Mouse (Mus musculus) adipocyte (in vitro differentiated cells): ENCODE results near the gene Fbxo41.
A peak's percentile ranks its signal among the peaks of the same experiment; 100 is the strongest.

ENCODE experiments used
- DNase-seq: peaks from one replicate; pipeline ENCODE4 v3.0.0-alpha.2; 2016; ENCODE audit warnings: low spot score

Gene Fbxo41

GRCm38 (mm10) chr6:85502911-85503250, at the start of gene Fbxo41:
Fbxo41 (minus strand) TSS chr6:85502994.
- no peak for DNase-seq

GRCm38 (mm10) chr6:85547642-85548041, 44.8 kb upstream of the Fbxo41 start:
- DNase-seq = no peak

DNA sequence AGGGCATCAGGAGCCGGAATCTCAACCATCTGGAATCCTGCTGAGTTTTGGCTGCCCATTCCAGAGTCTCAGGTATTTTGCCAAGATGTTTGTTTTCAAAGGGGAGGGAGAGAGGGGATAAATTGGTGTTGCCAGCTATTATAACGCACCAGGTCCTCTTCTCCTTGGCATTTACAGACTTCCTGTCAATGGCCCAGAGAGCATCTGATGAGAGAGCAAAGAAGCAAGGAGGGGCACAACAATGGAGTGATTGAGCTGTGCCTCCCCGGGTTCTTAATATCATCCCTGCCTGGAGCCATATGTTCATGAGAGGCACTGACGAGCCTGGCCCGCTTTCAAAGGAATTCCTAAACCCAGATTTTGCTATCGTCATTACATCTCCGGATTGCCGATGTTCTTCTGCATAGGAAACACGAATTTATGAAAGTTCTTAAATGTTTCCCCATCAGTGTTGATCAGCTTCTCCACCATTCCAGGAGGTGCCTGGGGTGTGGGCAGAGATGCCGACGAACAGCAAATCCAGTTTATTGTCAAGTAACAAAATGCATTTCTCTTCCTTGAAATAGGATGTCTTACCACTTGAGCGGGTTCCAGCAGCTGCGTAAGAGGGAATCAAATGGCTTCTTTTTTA, 41.6 kb upstream of the Fbxo41 start:
- no peak for DNase-seq

DNA sequence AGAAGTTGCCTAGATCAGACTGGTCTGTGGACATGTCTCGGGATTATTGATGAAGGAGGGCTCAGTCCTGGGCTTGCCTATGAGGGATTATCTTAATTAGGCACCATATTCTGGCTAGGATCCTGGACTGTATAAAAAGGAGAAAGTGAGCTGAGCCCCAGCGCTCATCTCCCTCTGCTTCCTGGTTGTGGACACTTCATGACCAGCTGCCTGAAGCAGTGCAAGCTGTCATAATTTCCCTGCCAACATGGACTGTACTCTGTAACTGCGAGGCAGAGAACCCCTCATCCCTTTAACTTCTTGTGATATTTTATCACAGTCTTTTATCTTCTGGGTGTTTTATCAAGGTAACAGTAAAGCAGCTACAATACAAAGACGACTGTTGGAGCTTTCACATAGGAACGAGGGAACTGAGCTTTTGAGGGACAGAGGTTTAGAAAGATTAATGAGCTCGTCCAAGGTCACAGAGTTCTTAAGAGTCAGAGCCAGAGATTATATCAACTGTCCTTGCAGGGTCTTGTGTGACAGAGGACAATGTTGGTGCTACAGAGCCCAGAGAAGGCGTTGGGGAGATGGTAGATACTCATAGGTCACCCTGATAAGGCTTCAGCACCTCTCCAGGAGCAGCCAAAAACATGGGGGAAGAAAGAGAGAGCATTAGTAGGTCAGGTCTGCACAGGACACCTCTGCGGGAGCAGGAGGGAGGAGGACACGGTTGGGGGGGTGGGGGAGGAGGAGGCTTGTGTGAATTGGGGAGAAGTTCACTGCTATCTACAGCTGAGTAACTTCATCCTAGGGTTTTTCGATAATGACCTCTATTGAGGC, 40.8 kb upstream of the Fbxo41 start:
- DNase-seq = no peak

DNA sequence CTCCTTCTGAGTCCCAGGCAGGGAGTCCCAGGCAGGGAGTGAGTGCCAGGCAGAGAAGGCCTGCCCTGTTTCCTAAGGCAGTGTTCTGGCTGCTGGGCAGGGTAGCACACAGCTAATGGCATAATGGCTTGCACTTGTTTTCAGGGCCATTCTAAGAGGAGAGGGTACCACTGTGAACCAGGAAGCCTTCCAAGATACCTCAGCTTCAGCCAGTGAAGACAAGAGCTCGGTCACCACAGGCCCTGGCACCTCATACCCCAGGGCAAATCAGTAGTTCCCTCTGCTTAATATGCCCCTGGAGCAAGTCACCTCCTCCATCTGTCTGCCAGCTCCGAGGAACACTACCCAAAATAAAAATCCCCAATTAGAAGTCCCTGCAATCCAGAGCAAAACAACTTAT, 20.0 kb upstream of the Fbxo41 start:
- DNase-seq = no peak

- DNase-seq = no peak
These were observed 19.2 kb upstream of the Fbxo41 start for GRCm38 (mm10) chr6:85522026-85522425.

- DNase-seq = no peak
These were observed 15.4 kb upstream of the Fbxo41 start for GRCm38 (mm10) chr6:85518091-85518693.

DNA sequence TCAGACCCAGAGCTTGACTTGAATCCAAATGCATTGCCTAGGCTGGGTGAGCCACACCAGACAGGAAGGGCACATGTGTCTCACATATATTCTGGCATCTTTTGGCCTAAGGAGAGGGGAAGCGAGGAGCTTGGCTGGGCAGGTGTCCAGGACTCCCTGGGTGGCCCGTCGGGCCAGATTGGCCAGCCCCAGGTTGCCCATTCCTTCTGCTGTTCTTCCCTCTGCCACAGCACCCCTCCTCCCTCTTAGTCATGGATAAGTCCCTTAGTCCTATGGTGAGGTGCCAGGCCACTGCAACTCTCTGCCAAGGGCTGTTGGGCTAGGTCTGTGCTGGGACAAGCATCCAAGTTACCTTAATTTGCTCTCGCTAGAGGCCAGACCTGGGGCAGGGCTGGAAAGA, 13.1 kb upstream of the Fbxo41 start:
- DNase-seq = no peak

DNA sequence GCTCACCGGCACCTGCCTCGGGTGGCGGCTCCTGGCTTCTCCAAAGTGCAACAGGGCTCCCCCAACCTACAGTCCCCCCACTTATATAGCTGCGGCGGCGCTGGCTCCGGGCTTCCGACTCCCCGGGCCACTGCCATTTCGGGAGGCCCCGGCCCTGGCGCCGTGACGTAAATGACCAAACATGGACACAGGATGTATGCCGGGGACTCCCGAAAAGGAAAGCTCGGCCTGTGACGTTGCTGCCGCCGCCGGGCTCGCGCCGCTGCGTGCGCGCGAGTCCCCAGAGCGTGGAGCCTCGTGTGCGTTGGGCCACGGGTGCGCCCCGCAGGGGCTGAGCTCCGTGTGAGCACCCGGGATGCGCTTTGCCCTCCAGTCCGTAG, 10.7 kb upstream of the Fbxo41 start, which contains the start of gene Egr4:
Egr4 (minus strand) TSS at position 59 of the 380 bp plus-strand sequence.
- no peak for DNase-seq

DNA sequence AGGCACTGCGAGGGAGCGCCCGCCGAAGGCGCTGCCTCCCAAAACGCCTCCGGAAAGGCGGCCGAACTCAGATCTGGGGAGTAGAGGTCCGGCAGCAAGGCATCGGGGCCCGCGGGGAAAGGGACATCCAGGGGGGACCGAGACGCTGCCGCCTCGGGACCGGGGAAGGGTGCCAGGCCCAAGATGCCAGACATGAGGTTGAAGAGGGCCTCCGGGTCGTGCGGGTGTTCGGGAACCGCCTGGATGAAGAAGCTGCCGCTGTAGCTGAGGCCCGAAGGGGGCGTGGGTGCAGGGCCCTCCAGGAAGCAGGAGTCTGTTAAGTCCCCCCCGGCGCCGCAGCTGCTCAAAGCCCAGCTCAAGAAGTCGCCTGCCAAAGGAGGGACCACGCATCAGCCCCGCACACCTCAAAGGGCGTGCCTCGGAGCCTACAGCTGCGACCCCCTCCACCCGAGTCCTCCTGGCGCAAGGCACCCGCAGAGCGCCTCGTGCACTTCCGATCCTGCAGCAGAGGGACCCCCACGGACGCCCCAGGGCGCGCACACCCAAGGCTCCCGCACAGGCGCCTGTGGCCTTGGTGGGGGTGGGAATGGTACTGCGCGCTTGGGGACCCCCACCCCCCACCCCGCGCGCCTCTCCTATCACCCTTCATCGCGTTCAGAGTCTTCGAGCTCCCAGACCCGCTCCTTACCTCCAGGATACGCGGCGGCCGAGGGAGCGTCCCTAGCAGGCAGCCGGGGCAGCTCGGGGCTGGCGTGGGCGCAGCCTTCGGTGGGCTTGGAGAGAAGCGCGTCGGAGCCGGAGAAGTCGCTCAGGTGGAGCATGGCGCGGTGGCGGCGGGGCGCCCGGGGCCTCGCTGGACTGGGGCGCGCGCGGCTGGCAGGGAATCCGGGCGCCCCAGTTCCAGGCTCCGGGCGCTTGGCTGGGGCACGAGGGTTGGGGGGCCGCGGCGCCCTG, 10.1 kb upstream of the Fbxo41 start:
- no peak for DNase-seq

DNA sequence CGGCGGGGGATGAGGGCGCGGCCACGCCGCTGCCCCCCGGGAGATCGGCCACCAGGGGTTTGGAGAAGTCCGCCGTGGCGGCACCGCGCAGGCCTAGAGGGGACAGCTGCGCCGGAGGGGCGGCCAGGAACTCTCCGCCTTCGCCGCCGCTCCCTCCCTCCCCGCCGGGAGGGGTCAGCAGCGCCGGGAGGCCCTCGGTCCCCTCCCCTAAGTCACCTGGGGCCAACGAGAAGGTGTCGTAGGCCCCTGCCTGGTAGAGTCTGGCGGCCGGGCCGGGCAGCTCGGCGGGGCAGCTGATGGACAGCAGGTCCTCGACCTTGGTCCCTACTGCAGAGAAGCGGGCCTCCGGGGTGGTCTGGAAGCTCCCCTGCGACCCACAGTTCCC, 9.3 kb upstream of the Fbxo41 start:
- DNase-seq = no peak

- DNase-seq = no peak
These were observed 8.7 kb upstream of the Fbxo41 start for GRCm38 (mm10) chr6:85511286-85512055.

- DNase-seq = peak; percentile 63
These were observed 7.7 kb upstream of the Fbxo41 start for GRCm38 (mm10) chr6:85510476-85510875.

- DNase-seq = no peak
These were observed 5.8 kb upstream of the Fbxo41 start for GRCm38 (mm10) chr6:85508602-85509001.

DNA sequence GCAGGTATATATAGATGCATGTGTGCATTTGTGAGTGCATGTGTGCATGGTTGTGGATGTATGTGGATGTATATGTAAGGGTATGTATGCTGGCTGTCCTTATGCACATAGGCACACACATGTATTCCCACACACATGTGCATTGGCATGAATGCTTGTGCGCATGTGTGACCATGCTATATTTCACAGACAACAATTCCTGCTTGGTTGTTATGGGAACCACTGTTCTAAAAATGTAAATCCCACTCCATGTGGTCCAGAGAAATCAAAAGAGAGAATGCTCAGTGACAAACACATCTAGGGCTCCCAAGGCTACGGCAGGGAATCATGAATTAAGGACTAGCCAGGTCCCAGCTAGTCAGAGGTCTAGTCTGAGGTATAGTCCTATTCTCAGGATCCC, 2.1 kb upstream of the Fbxo41 start:
- no peak for DNase-seq

- DNase-seq = no peak
These were observed 487 bp downstream of the Fbxo41 start for GRCm38 (mm10) chr6:85502103-85502910.

- DNase-seq = no peak
These were observed 1.2 kb downstream of the Fbxo41 start for GRCm38 (mm10) chr6:85501571-85502102.

GRCm38 (mm10) chr6:85500416-85500815, 2.4 kb downstream of the Fbxo41 start:
- DNase-seq = no peak

- peak; percentile 55 for DNase-seq
These were observed 4.6 kb downstream of the Fbxo41 start for GRCm38 (mm10) chr6:85498147-85498546.

- no peak for DNase-seq
These were observed 5.8 kb downstream of the Fbxo41 start for GRCm38 (mm10) chr6:85496976-85497375.
